Mouse (Mus musculus) MEL-GATA-1-ER (cell line): ENCODE measurements around the gene Mnt.

ENCODE experiments used
- DNase-seq: peaks from one replicate; pipeline ENCODE4 v3.0.0-alpha.2; 2012; ENCODE audit warnings: low read depth; ENCODE audit errors: extremely low read depth

The Mnt gene

DNA sequence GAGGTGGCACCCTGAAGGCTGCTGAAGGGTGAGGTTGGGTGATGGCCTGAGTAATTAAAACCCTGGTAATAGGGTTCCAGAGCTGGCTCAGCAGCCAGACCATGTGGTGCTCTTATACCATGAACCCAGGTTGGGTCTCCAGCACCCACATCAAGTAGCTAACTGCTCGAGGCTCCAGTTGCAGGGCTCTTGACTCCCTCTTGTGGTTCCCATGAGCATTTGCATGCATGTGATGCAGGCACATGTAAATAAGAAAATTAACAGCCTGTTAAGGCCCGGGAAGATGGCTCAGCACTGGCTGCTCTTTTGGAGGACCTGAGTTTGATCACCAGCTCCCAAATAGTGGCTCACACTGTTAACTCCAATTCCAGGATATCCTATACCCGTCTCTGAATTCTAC lies 15.1 kb downstream of the Mnt start:
- no peak for DNase-seq

DNA sequence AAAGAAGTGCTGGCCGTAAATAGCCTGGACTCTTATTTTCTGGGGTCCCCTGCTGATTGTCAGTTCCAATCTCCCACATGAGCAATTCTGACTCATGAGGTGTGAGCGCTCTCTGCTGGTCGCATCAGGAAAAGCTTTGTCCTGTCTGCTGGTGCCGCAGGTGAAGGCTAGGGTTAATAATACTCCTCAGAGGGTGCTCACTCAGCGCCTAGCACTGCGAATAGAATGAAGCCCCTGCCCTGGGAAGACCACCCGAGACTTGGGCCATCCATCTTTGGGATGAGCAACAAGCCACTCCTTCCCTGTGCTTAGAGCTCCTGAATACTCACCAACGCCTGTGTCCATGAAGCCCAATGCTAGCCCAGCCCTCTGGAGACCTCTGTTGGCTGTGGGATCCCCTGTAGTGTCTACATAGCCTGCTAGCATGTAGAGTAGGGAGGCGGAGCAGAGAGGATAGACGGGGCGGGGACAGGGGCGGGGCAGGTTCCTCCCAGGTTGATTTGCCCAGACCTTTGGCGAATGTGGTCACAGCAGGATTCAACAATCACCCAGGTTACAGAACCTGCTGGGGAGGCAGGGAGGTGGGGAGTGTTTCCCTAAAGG lies 17.3 kb downstream of the Mnt start:
- DNase-seq, result no peak

DNA sequence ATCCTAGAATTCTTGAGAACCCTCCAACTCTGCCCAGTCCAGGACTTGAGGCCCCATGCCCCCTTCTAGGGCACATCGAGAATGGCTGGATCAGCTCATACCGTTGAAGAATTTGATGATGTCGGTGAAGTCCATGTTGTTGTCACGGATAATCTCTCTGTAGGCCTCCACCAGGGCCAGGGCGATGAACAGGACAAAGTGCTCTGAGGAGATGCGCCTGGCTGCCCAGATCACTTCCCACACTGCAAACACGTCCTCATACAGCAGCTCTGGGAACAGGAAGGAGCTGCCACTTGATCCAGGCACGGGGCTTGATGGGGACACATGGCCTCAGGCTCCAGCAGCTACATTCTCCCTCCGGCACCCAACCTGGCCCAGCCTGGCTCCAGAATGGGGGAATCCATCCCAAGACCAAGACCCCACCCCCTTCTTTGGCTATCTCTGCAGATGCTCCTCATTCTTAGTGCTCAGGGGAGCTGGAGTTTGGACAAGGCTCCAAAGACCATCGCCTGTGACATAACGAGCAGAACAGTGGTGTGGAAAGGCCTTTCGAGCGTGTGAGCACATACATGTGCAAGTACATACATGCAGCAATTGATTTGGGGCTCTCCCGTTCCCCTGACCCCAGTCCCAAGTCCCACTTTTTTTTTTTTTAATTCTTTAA lies 20.4 kb downstream of the Mnt start:
- DNase-seq, result no peak

DNA sequence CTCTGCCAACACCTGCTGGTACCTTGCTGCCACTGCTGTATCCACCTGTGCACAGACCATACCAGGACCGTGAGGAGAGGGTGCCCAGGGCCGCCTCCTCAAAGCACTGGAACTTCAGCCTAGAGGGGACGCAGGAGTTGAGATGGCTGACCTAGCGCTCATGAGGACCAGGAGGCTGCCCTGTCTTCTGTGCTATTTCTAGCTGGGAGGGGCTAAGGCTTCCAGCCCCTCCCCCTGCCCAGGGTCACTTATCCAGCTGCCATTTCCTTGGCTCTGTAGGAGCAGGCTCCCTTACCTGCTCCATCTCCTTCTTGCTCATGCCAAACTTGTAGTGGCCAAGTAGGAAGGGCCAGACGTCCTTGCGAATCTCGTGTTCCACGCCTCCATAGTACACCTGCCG lies 27.0 kb downstream of the Mnt start:
- DNase-seq, result no peak

DNA sequence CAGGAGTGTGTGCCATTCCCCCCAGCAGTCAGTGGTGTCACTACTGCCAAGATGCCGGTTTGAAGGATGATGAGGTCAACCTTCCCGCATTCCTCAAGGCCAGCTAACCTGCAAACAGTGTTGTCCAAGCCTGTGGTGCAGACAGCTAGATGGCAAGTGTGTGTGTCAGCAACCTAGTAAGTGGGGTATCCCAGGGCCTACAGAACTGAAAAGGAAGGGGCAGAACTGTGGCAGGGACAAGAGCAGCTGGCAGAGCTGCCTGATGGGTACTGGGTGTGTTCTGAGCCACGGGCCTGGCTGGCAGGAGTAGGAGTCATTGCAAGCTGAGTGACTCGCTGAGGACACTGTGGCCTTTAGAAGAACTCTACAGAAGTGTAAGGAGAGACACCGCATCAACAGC lies 31.4 kb downstream of the Mnt start:
- DNase-seq, result no peak

DNA sequence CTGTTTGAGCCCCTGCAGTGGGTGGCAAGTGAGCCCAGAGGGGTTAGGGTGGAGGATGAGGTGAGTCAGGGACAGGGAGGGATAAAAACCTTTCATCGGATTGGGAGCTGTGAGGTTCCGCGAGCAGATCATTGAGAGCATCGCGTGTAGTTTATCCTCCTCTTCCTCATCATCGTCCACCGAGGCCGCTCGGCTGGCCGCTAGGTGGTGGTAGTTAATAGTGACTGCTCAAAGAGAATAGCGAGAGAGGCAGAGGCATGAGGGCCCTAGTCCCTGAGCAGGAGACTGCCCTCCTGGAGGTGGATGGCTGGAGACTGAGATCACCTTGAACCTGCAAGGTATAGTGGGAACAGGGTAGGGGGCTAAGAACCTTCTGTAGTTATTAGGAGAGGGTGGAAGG lies 32.8 kb downstream of the Mnt start:
- DNase-seq, result no peak

DNA sequence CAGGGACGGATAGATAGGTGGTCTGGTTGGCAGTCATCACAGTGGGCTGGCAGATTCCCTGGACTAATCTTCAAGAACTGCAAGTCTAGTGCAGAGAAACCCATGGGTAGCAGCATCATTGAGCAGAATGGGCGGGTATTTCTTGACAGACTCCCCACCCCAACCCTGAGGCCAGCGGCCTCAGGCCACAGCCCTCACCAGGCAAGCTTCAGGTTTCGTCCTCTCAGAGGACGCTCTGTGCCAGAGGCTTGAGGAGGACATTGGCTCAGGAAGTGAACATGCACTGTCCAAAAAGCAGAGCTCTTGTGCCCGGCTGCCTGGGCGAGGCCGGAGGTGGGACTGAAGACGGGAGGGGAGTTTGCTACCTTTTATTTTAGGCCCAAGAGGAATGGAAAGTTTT lies 33.7 kb downstream of the Mnt start:
- DNase-seq, result no peak

DNA sequence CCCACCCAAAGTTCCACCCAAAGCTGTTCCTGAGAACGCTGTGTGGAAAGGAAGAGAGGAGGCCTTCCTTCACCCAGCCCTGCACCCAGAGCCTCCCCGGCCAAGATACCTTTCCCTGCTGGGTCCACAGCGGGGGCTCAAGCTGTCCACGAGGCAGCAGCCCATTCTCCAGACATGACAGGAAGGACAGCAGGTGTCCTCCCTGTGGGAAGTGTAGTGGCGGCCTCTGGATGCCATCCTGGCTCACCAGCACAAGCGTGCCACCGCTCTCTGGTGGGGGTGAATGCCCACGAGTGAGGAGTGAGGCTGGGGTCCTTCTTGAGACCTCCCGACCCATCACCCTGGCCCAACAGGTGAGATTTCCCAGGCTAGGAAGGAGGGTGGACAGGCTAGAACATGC lies 34.5 kb downstream of the Mnt start:
- DNase-seq, result no peak

DNA sequence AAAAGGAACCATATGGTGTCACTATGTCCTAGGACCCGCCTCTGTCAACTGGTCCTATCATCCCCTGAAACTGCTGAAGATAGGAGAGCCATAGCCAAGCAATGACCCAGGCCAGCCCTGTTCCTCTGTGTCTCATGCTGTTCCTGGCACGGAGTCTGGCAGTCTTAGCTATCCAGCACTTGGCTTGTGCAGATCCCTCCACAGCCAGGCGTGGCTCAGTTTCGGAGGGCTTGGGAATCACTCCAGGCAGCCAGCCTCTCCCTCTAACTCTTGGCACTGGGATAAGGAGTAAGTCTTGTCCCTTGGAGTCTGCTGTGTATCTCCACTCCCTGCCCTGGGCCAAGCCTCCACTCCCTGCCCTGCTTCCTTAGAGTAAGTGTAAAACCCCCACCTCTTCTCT lies 35.9 kb downstream of the Mnt start:
- DNase-seq, result no peak

DNA sequence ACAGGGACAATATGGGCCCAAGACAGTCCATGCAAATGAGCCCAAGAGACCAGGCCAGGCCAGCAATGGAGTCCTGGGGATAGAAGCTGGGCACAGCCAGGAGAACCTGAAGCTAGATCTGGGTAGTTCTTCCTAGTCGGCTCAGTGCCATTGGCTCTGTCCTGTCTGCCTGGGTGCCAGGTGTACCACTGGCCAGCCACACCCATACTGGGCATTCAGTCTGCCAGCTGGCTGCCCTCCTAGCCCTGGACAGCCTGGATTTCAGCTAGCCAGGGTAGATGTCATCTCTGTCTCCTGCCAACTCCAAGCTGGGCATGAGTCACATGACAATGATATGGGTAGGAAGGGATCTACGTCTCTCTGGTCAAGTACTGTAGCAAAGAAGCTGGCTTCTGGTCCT lies 36.5 kb downstream of the Mnt start:
- no peak for DNase-seq

DNA sequence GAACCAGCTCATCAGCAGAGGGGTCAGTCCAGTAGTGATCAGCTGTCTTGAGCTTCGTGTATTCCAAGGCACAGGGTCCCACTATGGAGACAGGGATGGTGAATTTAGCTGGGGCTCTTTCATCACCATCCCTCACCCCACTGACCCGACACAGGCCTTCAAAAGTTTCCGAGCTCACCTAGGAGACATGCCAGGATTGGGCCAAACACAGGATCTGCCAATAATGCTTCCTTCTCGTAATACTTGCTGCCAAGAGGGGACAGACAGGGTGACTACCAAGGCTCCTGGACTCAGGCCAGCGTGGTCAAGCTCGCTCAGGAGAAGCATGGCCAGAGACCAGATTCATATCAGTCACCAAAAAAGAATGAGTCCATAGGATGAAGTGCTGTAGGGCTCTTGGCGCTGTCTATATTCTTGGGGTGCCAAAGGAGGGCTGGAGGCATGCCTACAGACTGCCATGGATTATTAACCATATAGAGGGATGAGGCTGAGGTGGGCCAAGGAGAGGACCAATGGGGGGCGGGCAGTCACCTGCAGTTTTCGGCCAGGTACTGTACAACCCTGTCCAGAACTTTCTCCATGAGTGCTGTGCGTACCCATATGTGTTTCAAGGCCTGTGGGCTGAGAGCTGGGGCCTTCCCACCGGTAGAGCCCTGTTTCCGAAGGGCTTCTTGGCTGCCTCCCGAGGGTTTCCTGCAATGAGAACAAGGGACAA lies 37.5 kb downstream of the Mnt start:
- no peak for DNase-seq

DNA sequence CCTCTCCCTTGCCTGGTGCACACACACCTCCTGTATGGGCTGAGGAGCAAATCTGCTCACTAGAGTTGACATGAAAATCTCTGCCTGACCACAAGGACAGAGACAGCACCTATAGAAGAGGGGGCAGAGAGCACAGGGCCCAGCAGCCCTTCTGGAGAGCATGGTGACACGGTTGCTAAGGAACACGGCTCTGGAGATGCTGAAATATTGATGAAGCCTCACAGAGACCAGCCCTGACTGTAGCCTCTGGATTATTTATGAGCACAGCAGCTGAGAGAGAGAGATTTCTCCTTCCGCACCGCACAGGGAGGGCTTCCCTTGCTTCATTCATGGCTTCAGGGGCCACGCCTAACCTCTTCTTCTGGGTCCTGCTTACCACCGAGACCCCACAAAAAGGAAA lies 38.9 kb downstream of the Mnt start:
- DNase-seq, result no peak

DNA sequence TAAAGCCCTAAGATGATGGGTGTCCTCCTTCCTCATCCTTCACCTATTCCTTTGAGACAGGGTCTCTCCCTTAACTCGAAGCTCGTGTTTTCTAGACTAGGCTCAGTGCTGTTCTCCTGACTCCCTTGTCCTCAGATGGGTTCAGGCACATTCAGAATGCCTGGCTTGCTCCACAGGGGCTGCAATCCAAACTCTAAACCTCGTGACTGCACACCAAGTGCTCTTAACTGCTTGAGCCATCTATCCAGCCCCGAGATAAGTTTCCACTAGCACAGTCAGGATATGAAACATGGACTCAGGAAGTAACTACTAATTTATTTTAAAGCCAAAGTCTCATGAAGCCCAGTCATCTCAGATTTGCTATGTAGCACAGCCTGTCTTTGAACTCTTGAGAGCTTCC lies 39.8 kb downstream of the Mnt start:
- no peak for DNase-seq

DNA sequence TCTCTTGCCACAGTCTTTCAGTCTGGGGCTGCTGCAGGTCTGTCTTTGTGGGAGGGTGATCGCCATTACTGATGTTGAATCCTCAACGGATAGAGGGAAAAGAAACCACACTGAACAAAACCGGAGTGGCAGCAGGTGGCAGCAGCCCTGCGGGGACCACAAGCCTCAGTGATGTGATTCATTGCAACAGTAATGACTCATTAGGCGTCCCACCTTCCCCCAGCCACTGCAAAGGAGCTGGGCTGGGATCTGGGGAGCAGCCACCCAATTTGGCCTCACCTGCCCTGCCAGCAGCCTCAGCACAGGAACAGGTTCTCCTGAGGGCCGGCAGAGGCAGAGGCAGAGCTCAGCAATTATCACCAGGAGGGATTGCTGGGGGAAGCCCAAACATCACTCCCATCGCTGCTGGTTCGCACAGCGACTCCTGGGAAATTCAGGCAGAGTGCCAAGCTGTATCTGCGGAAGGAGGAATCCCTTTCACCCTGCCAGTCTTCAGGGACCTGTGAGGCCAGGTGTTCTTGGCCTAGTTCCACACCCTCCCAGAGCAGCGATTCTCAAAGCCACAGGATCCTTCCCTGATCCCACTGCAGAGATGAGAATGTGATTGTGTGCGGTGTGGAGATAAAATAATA lies 40.4 kb downstream of the Mnt start:
- DNase-seq, result no peak

DNA sequence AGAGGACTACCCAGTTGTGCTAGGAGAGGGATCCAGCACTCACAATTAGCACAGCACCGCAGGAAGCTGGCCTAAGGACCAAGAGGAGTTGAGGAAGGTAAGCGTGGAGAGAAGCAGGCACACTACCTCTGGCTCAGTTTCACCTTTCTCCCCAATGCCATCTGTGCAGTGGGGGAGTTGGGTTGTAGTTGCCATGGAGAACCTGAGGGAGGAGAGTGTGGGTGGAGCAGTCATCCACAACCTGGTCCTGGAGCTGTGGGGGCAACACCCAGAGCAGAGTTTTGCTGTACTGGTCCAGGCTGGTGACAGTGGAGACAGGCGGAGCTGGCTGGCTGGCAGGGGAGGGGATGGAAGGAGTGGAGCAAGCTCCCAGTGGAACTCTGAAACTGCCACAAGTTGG lies 43.9 kb downstream of the Mnt start:
- DNase-seq, result no peak

DNA sequence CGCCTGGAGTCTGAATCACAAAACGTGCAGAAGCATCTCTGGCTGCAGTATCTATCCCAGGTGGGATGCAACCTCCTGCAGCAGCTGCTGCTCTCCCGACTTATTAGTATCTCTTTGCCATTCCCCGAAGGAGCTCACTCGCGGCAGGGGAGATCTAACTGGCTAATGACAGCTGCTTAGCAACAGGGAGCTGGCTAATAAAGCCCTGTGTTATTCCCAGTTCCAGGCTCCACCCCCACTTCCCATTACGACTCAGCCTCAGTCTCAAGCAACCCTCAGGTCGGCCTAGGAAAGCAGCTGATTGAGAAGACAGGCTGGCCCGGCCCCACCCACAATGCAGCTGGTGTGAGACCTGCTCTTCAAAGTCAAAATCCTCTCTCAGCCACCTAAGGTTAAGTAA lies 46.1 kb downstream of the Mnt start:
- DNase-seq, result no peak

DNA sequence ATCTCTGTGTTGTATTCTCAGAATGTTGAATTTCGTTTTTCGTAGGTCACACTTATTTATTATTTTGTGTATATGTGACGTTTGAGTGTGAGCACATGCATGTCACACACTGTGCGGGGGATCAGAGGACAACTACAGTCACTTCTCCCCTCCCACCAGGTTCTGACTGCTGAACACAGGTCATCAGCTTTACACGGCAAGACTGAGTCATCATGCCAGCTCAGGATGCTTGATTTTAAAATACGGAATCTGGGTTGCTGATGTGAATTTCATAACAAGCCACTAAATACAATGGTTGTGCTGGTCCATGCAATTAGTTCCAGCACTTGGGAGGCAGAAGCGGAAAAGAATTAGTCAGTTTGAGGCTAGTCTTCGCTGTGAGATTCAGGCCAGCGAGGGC lies 50.3 kb downstream of the Mnt start:
- DNase-seq, result no peak

DNA sequence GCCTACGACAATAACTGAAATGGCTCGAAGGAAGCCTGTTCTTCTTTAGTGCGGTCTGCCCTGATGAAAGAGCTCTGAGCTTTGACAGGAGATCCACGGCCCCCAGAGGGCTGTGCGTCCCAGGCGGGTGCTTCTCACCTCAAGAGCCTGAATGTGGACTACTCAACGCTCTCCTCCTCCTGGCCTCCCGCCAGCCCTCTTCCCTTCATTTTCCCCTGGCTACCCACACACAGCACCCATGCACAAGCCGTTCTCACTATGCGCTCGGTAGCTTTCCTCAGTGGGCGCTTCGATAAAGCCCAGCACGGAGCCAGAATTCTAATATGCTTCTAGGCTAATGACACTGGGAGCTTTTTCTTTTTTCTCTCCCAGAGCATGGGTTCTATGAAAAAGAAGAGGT lies 51.3 kb downstream of the Mnt start:
- no peak for DNase-seq

DNA sequence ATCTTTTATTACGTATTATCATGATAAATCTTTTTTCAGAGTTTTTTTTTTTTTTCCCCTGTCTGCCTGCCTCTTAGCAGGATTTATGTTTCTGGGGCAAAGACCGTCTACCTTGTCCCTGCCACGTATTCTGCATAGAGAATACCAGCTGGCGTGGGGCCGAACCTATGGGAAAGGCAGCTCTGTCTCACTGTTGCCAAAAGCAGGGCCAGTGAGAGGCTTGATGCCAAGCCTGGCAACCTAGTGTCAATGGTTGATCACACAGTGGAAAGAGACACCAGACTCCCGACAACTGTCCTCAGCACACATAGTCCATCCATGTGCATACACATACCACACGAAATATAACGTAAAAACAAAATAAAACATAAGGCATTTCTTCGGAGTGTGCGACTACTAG lies 52.4 kb downstream of the Mnt start:
- no peak for DNase-seq

DNA sequence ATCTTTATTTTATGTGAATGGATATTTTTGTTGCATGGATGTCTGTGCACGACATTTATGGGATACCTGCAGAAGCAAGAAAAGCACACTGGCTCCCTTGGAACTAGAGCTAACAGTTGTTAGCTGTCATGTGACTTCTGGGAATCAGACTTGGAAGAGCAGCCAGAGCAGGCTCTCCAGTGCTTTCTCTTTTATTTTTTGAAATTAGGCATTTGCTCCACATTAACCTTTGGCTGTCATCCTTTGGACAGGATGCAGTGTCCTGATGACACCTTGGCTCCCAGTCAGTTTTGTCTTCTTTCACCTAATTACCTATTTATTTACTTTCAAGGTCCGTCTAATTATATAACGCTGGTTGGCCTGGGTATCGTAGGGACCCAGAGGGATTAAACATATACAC lies 63.9 kb downstream of the Mnt start:
- DNase-seq, result no peak
